Mouse (Mus musculus) lung, postnatal 0 days (tissue): ENCODE measurements at regions not wholly inside any gene's neighbourhood (a gene's known extent, or its start where the extent isn't known, plus 50 kb on each side); places are given as distances from the start of the nearest gene placed in this dataset.

Experiments
- CTCF ChIP-seq: IDR thresholded peaks from 2 replicates; pipeline ENCODE4 v1.5.1; 2016; ENCODE audit warnings: antibody characterized with exemption, mild to moderate bottlenecking
- EP300 ChIP-seq: IDR thresholded peaks from 2 replicates; pipeline ENCODE4 v1.6.1; 2016; ENCODE audit warnings: antibody characterized with exemption, mild to moderate bottlenecking, control low read depth

DNA sequence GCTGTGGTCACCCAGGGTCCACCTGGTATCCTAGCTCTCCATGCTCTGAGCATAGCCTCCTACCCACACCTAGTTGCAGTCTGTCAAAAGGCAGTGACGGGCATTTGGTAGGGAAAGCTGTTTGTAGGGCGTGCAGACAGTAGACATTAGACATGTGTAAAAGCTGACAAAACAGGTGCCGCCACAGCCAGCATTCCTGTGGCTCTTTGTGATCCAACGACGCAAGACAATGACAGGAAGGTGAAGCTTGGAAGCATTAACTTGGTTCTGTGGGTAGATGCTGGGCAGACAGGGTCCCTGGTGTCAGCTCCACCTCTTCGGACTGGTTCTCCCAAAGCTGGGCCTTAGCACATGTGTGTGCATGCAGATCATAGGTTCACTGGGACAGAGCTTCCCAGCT is 96.5 kb downstream of the Olfm1 start:
- TF ChIP-seq CTCF, result no peak
- no peak for TF ChIP-seq EP300
